Mouse (Mus musculus) limb, embryonic 11.5 days (tissue): ENCODE results near the gene Usp30. TPM values are rescaled to one million over a fixed set of nuclear protein-coding genes. Genes with fewer than 3 reads are reported as not detected.
A peak's percentile ranks its signal among the peaks of the same experiment; 100 is the strongest.

Source experiments
- ATAC-seq: fragments of 200-750 bp; cut with Nextera tagmentation; 2 replicates; pipeline ENCODE4 v1.8.0; 2017; ENCODE audit warnings: low read depth; ENCODE audit not compliant: insufficient number of reproducible peaks, low FRiP score, low TSS enrichment
- DNase-seq: peaks from one replicate; pipeline ENCODE4 v3.0.0-alpha.2; 2015; ENCODE audit warnings: low spot score
- H3K27ac ChIP-seq: fragments of 300-500 bp; sonication (generic); replicated peaks from 2 replicates; pipeline ENCODE4 v1.5.1; 2014; ENCODE audit warnings: low read depth, mild to moderate bottlenecking, low read length
- H3K27me3 ChIP-seq: fragments of 300-500 bp; sonication (generic); 2 replicates; pipeline ENCODE4 v1.6.1; 2014; ENCODE audit warnings: mild to moderate bottlenecking, low read length, mixed read lengths; ENCODE audit not compliant: control insufficient read depth, insufficient read depth
- H3K36me3 ChIP-seq: fragments of 300-500 bp; sonication (generic); 2 replicates; pipeline ENCODE4 v1.6.1; 2014; ENCODE audit warnings: mild to moderate bottlenecking, low read length, moderate library complexity, mixed read lengths; ENCODE audit not compliant: control insufficient read depth, insufficient read depth
- H3K4me1 ChIP-seq: fragments of 300-500 bp; sonication (generic); 2 replicates; pipeline ENCODE4 v1.6.1; 2014; ENCODE audit warnings: low read length, mixed read lengths; ENCODE audit not compliant: control insufficient read depth, insufficient read depth
- H3K4me2 ChIP-seq: fragments of 300-500 bp; sonication (generic); 2 replicates; pipeline ENCODE4 v1.6.1; 2014; ENCODE audit warnings: low read depth, mild to moderate bottlenecking, moderate library complexity; ENCODE audit not compliant: severe bottlenecking
- H3K4me3 ChIP-seq: fragments of 300-500 bp; sonication (generic); 2 replicates; pipeline ENCODE4 v1.5.1; 2014; ENCODE audit warnings: low read depth, low read length
- H3K9ac ChIP-seq: fragments of 300-500 bp; sonication (generic); 2 replicates; pipeline ENCODE4 v1.6.1; 2014; ENCODE audit warnings: mild to moderate bottlenecking, low read length
- H3K9me3 ChIP-seq: fragments of 300-500 bp; sonication (generic); 2 replicates; pipeline ENCODE4 v1.6.1; 2016; ENCODE audit warnings: low read length; ENCODE audit not compliant: control insufficient read depth
- WGBS: fragments of 180-500 bp; shearing (Covaris S2); extraction: QIAGEN DNeasy Blood & Tissue Kit; methylation state at CpG from one replicate; pipeline ENCODE4 v1.1.7; 2014; 5-methylcytosine and 5-hydroxymethylcytosine counted together
- polyA plus RNA-seq: library from polyadenylated mRNA; unstranded; fragments of >200 nt; fragmentation: Nextera tagmentation; extraction: Ambion mirVana; gene quantifications from 2 replicates; pipeline ENCODE4 v1.2.1, GENCODE M21; 2014

Usp30 gene
- polyA plus RNA-seq, 1 experiment from 2014 or later, result 11.7 TPM

GRCm38 (mm10) chr5:114132841-114133240, 67.6 kb downstream of the Usp30 start:
- Histone ChIP-seq H3K9me3 (no peaks in the 10 kb centered on the region), H3K4me1 (peaks cover 10% of the 10 kb centered on the region), H3K27me3 (no peaks in the 10 kb centered on the region), H3K36me3 (peaks cover 2% of the 10 kb centered on the region; the same call in 1 of the 2 replicates), H3K4me2 (no peak overlapping the region), H3K9ac (no peak overlapping the region), H3K4me3 (no peak overlapping the region), H3K27ac (no peak overlapping the region)
- no peak for DNase-seq
- 84% methylated on average over 6 of the region's 6 CpGs for WGBS
- no peak for ATAC-seq

- peaks cover 2% of the 10 kb centered on the region for H3K36me3 ChIP-seq
- peak; percentile 43 for DNase-seq
Observed at GRCm38 (mm10) chr5:114134091-114134534, 68.9 kb downstream of the Usp30 start.

GRCm38 (mm10) chr5:114135516-114135915, 70.3 kb downstream of the Usp30 start:
- peaks cover 10% of the 10 kb centered on the region for H3K4me1 ChIP-seq
- no peak overlapping the region for H3K9ac ChIP-seq
- H3K36me3 ChIP-seq, result peaks cover 2% of the 10 kb centered on the region

More at GRCm38 (mm10) chr5:114134091-114134534, 68.9 kb downstream of the Usp30 start:
- H3K9me3 ChIP-seq, result no peaks in the 10 kb centered on the region
- no peak overlapping the region for H3K27ac ChIP-seq
- peaks cover 10% of the 10 kb centered on the region for H3K4me1 ChIP-seq
- no peak overlapping the region for H3K4me2 ChIP-seq
- no peak overlapping the region for H3K4me3 ChIP-seq
- no peak overlapping the region for H3K9ac ChIP-seq
- WGBS, result 74% methylated on average over 6 of the region's 6 CpGs
- ATAC-seq, result no peak
- H3K27me3 ChIP-seq, result no peaks in the 10 kb centered on the region

GRCm38 (mm10) chr5:114137481-114138276, 72.4 kb downstream of the Usp30 start:
- ATAC-seq (no peak), DNase-seq (no peak)
- peaks cover under 1% of the 10 kb centered on the region; the same call in 1 of the 2 replicates for H3K4me1 ChIP-seq
- 89% methylated on average over 15 of the region's 15 CpGs for WGBS
- peaks cover 2% of the 10 kb centered on the region for H3K36me3 ChIP-seq
- H3K4me3 ChIP-seq, result no peak overlapping the region
- H3K27me3 ChIP-seq, result no peaks in the 10 kb centered on the region
- H3K27ac ChIP-seq, result no peak overlapping the region
- no peak overlapping the region for H3K9ac ChIP-seq
- H3K4me2 ChIP-seq, result no peak overlapping the region
- H3K9me3 ChIP-seq, result no peaks in the 10 kb centered on the region

More at GRCm38 (mm10) chr5:114135516-114135915, 70.3 kb downstream of the Usp30 start:
- no peak for ATAC-seq
- no peak for DNase-seq
- no peak overlapping the region for H3K4me3 ChIP-seq
- WGBS, result 86% methylated on average over 10 of the region's 10 CpGs
- no peak overlapping the region for H3K27ac ChIP-seq
- no peaks in the 10 kb centered on the region for H3K9me3 ChIP-seq
- no peak overlapping the region for H3K4me2 ChIP-seq
- no peaks in the 10 kb centered on the region for H3K27me3 ChIP-seq

GRCm38 (mm10) chr5:114138277-114139164, 73.3 kb downstream of the Usp30 start:
- Histone ChIP-seq H3K9me3 (no peaks in the 10 kb centered on the region), H3K27me3 (no peaks in the 10 kb centered on the region), H3K4me2 (no peak overlapping the region), H3K4me3 (no peak overlapping the region), H3K36me3 (peaks cover 2% of the 10 kb centered on the region), H3K27ac (no peak overlapping the region), H3K9ac (no peak overlapping the region), H3K4me1 (no peaks in the 10 kb centered on the region)
- ATAC-seq, result no peak
- DNase-seq, result no peak
- 80% methylated on average over 21 of the region's 21 CpGs for WGBS

GRCm38 (mm10) chr5:114139175-114139574, 73.9 kb downstream of the Usp30 start:
- no peak overlapping the region for H3K27ac ChIP-seq
- H3K36me3 ChIP-seq, result peaks cover 2% of the 10 kb centered on the region

GRCm38 (mm10) chr5:114146028-114146888, 81.0 kb downstream of the Usp30 start, which contains the start of gene Acacb:
Acacb (plus strand) TSS chr5:114146535.
- H3K36me3 ChIP-seq, result no peaks in the 10 kb centered on the region
- peaks cover 9% of the 10 kb centered on the region for H3K4me1 ChIP-seq
- H3K9ac ChIP-seq, result no peak within 1 kb of the TSS
- no peak within 1 kb of the TSS for H3K4me3 ChIP-seq
- no peak within 1 kb of the TSS for H3K4me2 ChIP-seq
- ATAC-seq, result no peak
- 24% methylated on average over 19 of the region's 19 CpGs for WGBS
- DNase-seq, result peak; percentile 33
- no peaks in the 10 kb centered on the region for H3K27me3 ChIP-seq
- H3K9me3 ChIP-seq, result no peaks in the 10 kb centered on the region
- no peak within 1 kb of the TSS for H3K27ac ChIP-seq

More at GRCm38 (mm10) chr5:114139175-114139574, 73.9 kb downstream of the Usp30 start:
- DNase-seq (no peak), ATAC-seq (no peak)
- no peaks in the 10 kb centered on the region for H3K27me3 ChIP-seq
- H3K4me3 ChIP-seq, result no peak overlapping the region
- 65% methylated on average over 9 of the region's 9 CpGs for WGBS
- no peak overlapping the region for H3K9ac ChIP-seq
- no peak overlapping the region for H3K4me2 ChIP-seq
- no peaks in the 10 kb centered on the region for H3K4me1 ChIP-seq
- H3K9me3 ChIP-seq, result no peaks in the 10 kb centered on the region
